Mouse (Mus musculus): ENCODE results near the gene Afap1l2. TPM values are rescaled to one million over a fixed set of nuclear protein-coding genes. Genes with fewer than 3 reads are reported as not detected.
A peak's percentile ranks its signal among the peaks of the same experiment; 100 is the strongest.

Afap1l2 gene
- polyA plus RNA-seq, 1 experiment from 2014 or later = 22.0 TPM

DNA sequence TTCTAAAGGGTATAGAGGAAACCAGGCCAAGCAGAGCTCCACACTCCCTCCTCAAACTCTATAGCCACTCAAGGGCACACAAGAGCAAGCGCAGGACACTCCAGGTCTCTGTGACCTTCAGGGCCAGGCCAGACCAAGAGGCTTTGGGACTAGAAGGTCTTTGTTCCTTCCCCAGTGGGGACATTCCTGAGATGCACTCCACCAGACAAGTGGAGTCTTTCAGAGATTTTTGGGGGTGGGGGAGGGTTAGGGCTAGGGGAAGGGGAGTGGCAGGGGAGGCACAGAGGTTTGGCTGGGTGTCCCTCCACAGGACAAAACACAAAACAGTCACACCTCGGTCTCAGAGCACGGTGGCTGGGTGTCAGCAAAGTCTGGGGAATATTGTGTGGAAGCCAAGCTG, 48.4 kb downstream of the Afap1l2 start:
- Histone ChIP-seq H3K9me3 (ENCODE audit: low read length) (no peaks in the 10 kb centered on the region), H3K9ac (replicated peaks; ENCODE audit: low read length) (no peak overlapping the region), H3K4me3 (ENCODE audit: low read length) (no peak overlapping the region), H3K4me1 (ENCODE audit: insufficient read depth, low read length) (peaks cover 21% of the 10 kb centered on the region), H3K27me3 (ENCODE audit: insufficient read depth, low read length) (no peaks in the 10 kb centered on the region), H3K36me3 (ENCODE audit: insufficient read depth, low read length) (no peaks in the 10 kb centered on the region), H3K27ac (ENCODE audit: low read length) (peak overlapping the region; percentile 83; the same call in 1 of the 2 replicates), H3K4me2 (replicated peaks; ENCODE audit: low read depth, low read length) (no peak overlapping the region)
- ATAC-seq (ENCODE audit: low FRiP score, low TSS enrichment) = no peak
- WGBS = 57% methylated on average over 3 of the region's 3 CpGs

DNA sequence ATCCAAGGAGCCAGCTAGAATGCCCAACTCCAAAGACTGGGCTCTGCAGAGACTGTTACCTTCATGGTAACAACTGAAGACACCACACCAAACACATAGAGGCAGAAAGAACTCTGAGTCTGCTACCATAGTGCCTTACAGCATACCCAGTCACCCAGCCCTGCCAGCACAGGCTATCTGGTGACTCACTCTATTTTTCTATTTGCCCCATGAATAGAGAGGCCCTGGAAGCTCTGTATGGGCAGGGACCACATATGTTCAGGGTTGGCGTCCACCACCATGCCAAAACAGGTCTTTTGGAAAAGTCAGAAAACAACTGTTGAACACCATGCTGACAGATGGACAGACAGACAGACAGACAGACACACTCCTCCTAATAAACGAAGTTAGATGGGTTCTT, 49.0 kb downstream of the Afap1l2 start:
- peaks cover 24% of the 10 kb centered on the region for H3K4me1 ChIP-seq (ENCODE audit: insufficient read depth, low read length)
- no peaks in the 10 kb centered on the region for H3K9me3 ChIP-seq (ENCODE audit: low read length)
- H3K4me3 ChIP-seq (ENCODE audit: low read length) = no peak overlapping the region
- H3K4me2 ChIP-seq (replicated peaks; ENCODE audit: low read depth, low read length) = no peak overlapping the region
- no peaks in the 10 kb centered on the region for H3K36me3 ChIP-seq (ENCODE audit: insufficient read depth, low read length)
- no peak for ATAC-seq (ENCODE audit: low FRiP score, low TSS enrichment)
- H3K27me3 ChIP-seq (ENCODE audit: insufficient read depth, low read length) = no peaks in the 10 kb centered on the region
- H3K9ac ChIP-seq (replicated peaks; ENCODE audit: low read length) = no peak overlapping the region
- WGBS = 89% methylated on average over 2 of the region's 2 CpGs
- H3K27ac ChIP-seq (ENCODE audit: low read length) = peak overlapping the region; percentile 83

DNA sequence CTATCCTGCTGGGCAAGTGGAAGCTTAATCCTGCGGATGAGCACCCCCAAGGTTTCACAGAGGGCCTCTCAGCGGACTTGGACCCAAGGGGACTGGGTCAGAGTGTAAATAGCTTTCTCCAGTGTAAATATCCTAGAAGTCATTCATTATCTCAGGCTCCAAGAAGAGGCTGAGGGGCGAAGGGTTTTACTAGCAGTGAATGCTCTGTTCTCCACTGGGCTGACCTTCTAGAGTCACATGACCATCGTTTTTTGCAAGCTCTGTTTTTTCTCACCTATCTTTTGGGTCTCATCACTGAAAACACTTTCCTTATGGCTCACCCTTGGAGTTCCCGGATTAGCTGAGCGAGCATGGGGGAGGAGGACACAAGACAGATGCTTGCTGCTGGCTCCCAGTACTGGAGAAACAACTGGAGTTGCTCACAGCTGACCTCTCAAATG, 49.4 kb downstream of the Afap1l2 start:
- H3K4me2 ChIP-seq (replicated peaks; ENCODE audit: low read depth, low read length) = no peak overlapping the region
- H3K9me3 ChIP-seq (ENCODE audit: low read length) = no peaks in the 10 kb centered on the region
- H3K36me3 ChIP-seq (ENCODE audit: insufficient read depth, low read length) = no peaks in the 10 kb centered on the region
- peaks cover 24% of the 10 kb centered on the region for H3K4me1 ChIP-seq (ENCODE audit: insufficient read depth, low read length)
- H3K27ac ChIP-seq (ENCODE audit: low read length) = peak overlapping the region; percentile 83
- peak; percentile 92 for ATAC-seq (ENCODE audit: low FRiP score, low TSS enrichment)
- H3K27me3 ChIP-seq (ENCODE audit: insufficient read depth, low read length) = no peaks in the 10 kb centered on the region
- H3K9ac ChIP-seq (replicated peaks; ENCODE audit: low read length) = no peak overlapping the region
- 32% methylated on average over 6 of the region's 6 CpGs for WGBS
- H3K4me3 ChIP-seq (ENCODE audit: low read length) = no peak overlapping the region

DNA sequence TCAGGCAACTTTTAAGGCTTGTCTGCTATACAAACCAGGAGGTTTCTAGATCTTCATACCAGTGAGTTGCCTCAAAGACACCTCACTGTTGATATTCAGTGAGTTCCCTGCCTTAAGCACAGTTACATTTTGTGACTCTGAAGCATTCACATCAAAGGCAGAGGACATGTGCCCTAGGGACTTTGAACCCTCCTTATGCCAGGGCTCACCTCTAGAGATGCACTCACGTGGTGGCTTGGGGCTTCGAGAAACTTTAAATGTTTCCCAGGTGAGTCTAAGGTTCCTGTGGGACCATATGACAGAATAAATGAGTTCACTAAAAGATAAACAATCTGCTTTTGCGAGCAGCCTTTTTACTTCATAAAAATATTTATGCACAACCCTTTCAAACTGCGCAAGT, 50.0 kb downstream of the Afap1l2 start:
- 66% methylated on average over 4 of the region's 4 CpGs for WGBS
- H3K4me1 ChIP-seq (ENCODE audit: insufficient read depth, low read length) = peaks cover 24% of the 10 kb centered on the region
- ATAC-seq (ENCODE audit: low FRiP score, low TSS enrichment) = no peak
- peak overlapping the region; percentile 44 for H3K27ac ChIP-seq (ENCODE audit: low read length)
- H3K9ac ChIP-seq (replicated peaks; ENCODE audit: low read length) = no peak overlapping the region
- H3K9me3 ChIP-seq (ENCODE audit: low read length) = no peaks in the 10 kb centered on the region
- no peak overlapping the region for H3K4me3 ChIP-seq (ENCODE audit: low read length)
- no peak overlapping the region for H3K4me2 ChIP-seq (replicated peaks; ENCODE audit: low read depth, low read length)
- no peaks in the 10 kb centered on the region for H3K27me3 ChIP-seq (ENCODE audit: insufficient read depth, low read length)
- no peaks in the 10 kb centered on the region for H3K36me3 ChIP-seq (ENCODE audit: insufficient read depth, low read length)

DNA sequence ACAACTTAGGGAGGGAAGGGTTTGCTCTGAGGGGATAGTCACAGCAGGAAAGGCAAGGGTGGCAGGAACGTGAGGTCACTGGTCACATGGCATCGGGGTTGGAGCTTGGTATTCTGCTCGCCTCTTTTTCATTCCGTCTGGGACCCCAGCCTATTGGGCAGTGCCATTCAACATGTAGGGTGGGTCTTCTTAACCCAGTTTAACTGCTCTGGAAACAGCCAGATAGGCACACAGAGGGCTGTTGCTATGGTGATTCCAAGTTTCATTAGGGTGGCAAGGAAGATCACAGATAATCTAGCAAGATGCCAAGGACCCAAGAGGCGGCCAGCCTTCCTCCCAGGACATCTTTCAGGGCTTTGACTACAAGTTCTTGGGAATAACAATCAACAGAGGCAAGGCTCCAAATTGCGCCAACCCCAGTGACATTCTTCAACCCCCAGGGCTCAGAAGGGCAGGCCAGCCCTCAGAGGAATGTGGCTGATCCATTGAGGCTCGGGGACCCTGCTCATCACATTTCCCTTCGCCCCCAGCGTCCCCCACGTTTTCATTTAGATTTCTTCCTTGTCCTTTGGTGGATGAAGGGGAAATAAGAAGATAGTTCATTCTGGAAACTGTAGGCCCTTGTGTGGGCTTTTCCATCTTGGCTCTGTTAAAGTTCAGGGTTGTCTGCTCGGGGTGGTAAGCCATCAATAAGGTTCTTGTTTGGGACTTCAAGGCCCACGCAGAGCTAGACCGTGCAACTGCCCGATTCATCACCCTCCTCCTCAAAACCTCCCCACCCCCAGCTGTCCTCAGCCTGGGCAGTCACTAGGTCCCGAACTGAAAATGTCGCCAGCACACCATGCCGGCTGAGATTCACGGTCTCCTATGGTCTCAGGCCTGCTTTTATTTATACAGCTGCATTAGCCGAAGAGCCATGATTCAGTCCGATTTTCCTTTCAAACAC, 52.2 kb downstream of the Afap1l2 start:
- H3K4me1 ChIP-seq (ENCODE audit: insufficient read depth, low read length) = peaks cover 24% of the 10 kb centered on the region
- no peak overlapping the region for H3K4me3 ChIP-seq (ENCODE audit: low read length)
- no peak overlapping the region for H3K27ac ChIP-seq (ENCODE audit: low read length)
- H3K36me3 ChIP-seq (ENCODE audit: insufficient read depth, low read length) = no peaks in the 10 kb centered on the region
- WGBS = 66% methylated on average over 20 of the region's 20 CpGs
- ATAC-seq (ENCODE audit: low FRiP score, low TSS enrichment) = no peak
- H3K9me3 ChIP-seq (ENCODE audit: low read length) = no peaks in the 10 kb centered on the region
- H3K27me3 ChIP-seq (ENCODE audit: insufficient read depth, low read length) = no peaks in the 10 kb centered on the region
- H3K9ac ChIP-seq (replicated peaks; ENCODE audit: low read length) = no peak overlapping the region
- H3K4me2 ChIP-seq (replicated peaks; ENCODE audit: low read depth, low read length) = no peak overlapping the region

DNA sequence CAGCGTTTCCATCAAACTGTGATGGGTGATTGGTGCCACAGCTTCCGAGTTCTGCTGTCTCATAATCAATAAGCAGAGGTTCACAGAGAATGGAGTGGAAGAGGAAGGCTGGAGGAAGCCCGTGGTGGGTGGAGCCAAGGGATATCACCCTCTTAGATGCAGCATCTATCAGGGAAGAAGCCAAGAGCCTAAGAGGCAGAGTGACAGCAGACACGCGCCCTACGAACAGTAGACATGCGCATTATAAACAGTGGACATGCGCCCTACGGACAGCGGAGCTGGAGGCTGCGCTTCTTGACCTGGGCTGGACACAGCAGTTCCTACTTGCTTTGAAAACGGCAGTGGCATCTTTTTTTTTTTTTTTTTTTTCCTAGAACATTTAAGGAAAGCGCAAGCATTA, 53.2 kb downstream of the Afap1l2 start:
- ATAC-seq (ENCODE audit: low FRiP score, low TSS enrichment) = no peak
- no peak overlapping the region for H3K4me2 ChIP-seq (replicated peaks; ENCODE audit: low read depth, low read length)
- 90% methylated on average over 13 of the region's 13 CpGs for WGBS

GRCm38 (mm10) chr19:56953856-56954255, 54.2 kb downstream of the Afap1l2 start:
- H3K27ac ChIP-seq (ENCODE audit: low read length) = 0 out of 2 replicates have a peak overlapping the region, but pooled peaks have one; percentile 8
- H3K9me3 ChIP-seq (ENCODE audit: low read length) = no peaks in the 10 kb centered on the region
- H3K9ac ChIP-seq (replicated peaks; ENCODE audit: low read length) = no peak overlapping the region
- H3K4me1 ChIP-seq (ENCODE audit: insufficient read depth, low read length) = peaks cover 12% of the 10 kb centered on the region
- no peak overlapping the region for H3K4me3 ChIP-seq (ENCODE audit: low read length)
- ATAC-seq (ENCODE audit: low FRiP score, low TSS enrichment) = no peak
- no peak overlapping the region for H3K4me2 ChIP-seq (replicated peaks; ENCODE audit: low read depth, low read length)
- no peaks in the 10 kb centered on the region for H3K27me3 ChIP-seq (ENCODE audit: insufficient read depth, low read length)
- no peaks in the 10 kb centered on the region for H3K36me3 ChIP-seq (ENCODE audit: insufficient read depth, low read length)
- 64% methylated on average over 4 of the region's 4 CpGs for WGBS

More for the DNA sequence above, 53.2 kb downstream of the Afap1l2 start:
- Histone ChIP-seq H3K27ac (ENCODE audit: low read length) (no peak overlapping the region), H3K27me3 (ENCODE audit: insufficient read depth, low read length) (no peaks in the 10 kb centered on the region), H3K4me3 (ENCODE audit: low read length) (no peak overlapping the region), H3K9me3 (ENCODE audit: low read length) (no peaks in the 10 kb centered on the region), H3K9ac (replicated peaks; ENCODE audit: low read length) (no peak overlapping the region), H3K36me3 (ENCODE audit: insufficient read depth, low read length) (no peaks in the 10 kb centered on the region), H3K4me1 (ENCODE audit: insufficient read depth, low read length) (peaks cover 22% of the 10 kb centered on the region)

- no peak for ATAC-seq (ENCODE audit: low FRiP score, low TSS enrichment)
- Histone ChIP-seq H3K9ac (replicated peaks; ENCODE audit: low read length) (no peak overlapping the region), H3K4me3 (ENCODE audit: low read length) (no peak overlapping the region), H3K9me3 (ENCODE audit: low read length) (no peaks in the 10 kb centered on the region), H3K4me2 (replicated peaks; ENCODE audit: low read depth, low read length) (no peak overlapping the region), H3K27me3 (ENCODE audit: insufficient read depth, low read length) (no peaks in the 10 kb centered on the region), H3K27ac (ENCODE audit: low read length) (no peak overlapping the region), H3K4me1 (ENCODE audit: insufficient read depth, low read length) (0 out of 2 replicates have a peak, but pooled peaks cover 4% of the 10 kb centered on the region), H3K36me3 (ENCODE audit: insufficient read depth, low read length) (no peaks in the 10 kb centered on the region)
- 85% methylated on average over 7 of the region's 7 CpGs for WGBS
Measured at GRCm38 (mm10) chr19:56950818-56951217, 57.2 kb downstream of the Afap1l2 start.

GRCm38 (mm10) chr19:56949868-56950267, 58.2 kb downstream of the Afap1l2 start:
- H3K27ac ChIP-seq (ENCODE audit: low read length) = no peak overlapping the region
- H3K27me3 ChIP-seq (ENCODE audit: insufficient read depth, low read length) = no peaks in the 10 kb centered on the region
- H3K4me1 ChIP-seq (ENCODE audit: insufficient read depth, low read length) = peaks cover 4% of the 10 kb centered on the region; the same call in 1 of the 2 replicates
- WGBS = 64% methylated on average over 8 of the region's 8 CpGs
- H3K9me3 ChIP-seq (ENCODE audit: low read length) = peaks cover under 1% of the 10 kb centered on the region; the same call in 1 of the 2 replicates
- ATAC-seq (ENCODE audit: low FRiP score, low TSS enrichment) = no peak
- H3K4me3 ChIP-seq (ENCODE audit: low read length) = no peak overlapping the region
- H3K4me2 ChIP-seq (replicated peaks; ENCODE audit: low read depth, low read length) = no peak overlapping the region
- no peaks in the 10 kb centered on the region for H3K36me3 ChIP-seq (ENCODE audit: insufficient read depth, low read length)
- H3K9ac ChIP-seq (replicated peaks; ENCODE audit: low read length) = no peak overlapping the region

All from kidney, embryonic 16.5 days (tissue).